In genomic region chr9:102985939-102986338, GRCm38 (mm10) we compare ENCODE assay signal across 16 mouse cellular contexts. TPM values are rescaled to one million over a fixed set of nuclear protein-coding genes. Genes with fewer than 3 reads are reported as not detected.
"Had no signal": no experiment of that assay in that cellular context is flagged by ENCODE, and none has a peak within 500 bp of the region (broad histone marks: within the 10 kb centered on the region; RNA-seq: fewer than 3 reads in every experiment).

No protein-coding gene starts in this region.

- H3K4me3 ChIP-seq: lung, embryonic 15.5 days; megakaryocyte, embryonic 14.5 days; midbrain, embryonic 13.5 days; midbrain, embryonic 15.5 days; neural tube, embryonic 12.5 days had no signal

- DNase-seq: lung, adult 2 months; lung, postnatal 14 days; right cerebral cortex, adult 18-20 months; right cerebral cortex, postnatal 25 days; right cerebral cortex, postnatal 4 days; spleen, adult 18-20 months; thymus, adult 18-20 months; thymus, postnatal 14 days; thymus, postnatal 36 days had no signal

- H3K9me3 ChIP-seq: lung, embryonic 15.5 days; midbrain, embryonic 13.5 days; midbrain, embryonic 15.5 days; neural tube, embryonic 12.5 days had no signal

- H3K4me2 ChIP-seq: lung, embryonic 15.5 days; midbrain, embryonic 11.5 days; midbrain, embryonic 13.5 days; midbrain, embryonic 15.5 days; neural tube, embryonic 12.5 days had no signal

- H3K27me3 ChIP-seq: lung, embryonic 15.5 days; megakaryocyte, embryonic 14.5 days; midbrain, embryonic 13.5 days; midbrain, embryonic 15.5 days; neural tube, embryonic 12.5 days had no signal

- H3K36me3 ChIP-seq: lung, embryonic 15.5 days; midbrain, embryonic 13.5 days; midbrain, embryonic 15.5 days; neural tube, embryonic 12.5 days had no signal

- ATAC-seq: midbrain, embryonic 13.5 days; midbrain, embryonic 15.5 days had no signal

- H3K27ac ChIP-seq: lung, embryonic 15.5 days; macrophage; midbrain, embryonic 13.5 days; midbrain, embryonic 15.5 days; neural tube, embryonic 12.5 days had no signal

- H3K9ac ChIP-seq: lung, embryonic 15.5 days; midbrain, embryonic 13.5 days; midbrain, embryonic 15.5 days; neural tube, embryonic 12.5 days had no signal

- H3K4me1 ChIP-seq: megakaryocyte, embryonic 14.5 days had no signal

RNA-seq across cellular contexts. Expression of gene Slco2a1, which starts 2.6 kb away (rescaled TPM):
- polyA plus RNA-seq: macrophage had no signal
